Mouse (Mus musculus): ENCODE measurements around the gene Pygl. TPM values are rescaled to one million over a fixed set of nuclear protein-coding genes. Genes with fewer than 3 reads are reported as not detected.

Gene Pygl
- 1 to 10 TPM; 4.1 to 7.1 TPM for total RNA-seq (2021)

DNA sequence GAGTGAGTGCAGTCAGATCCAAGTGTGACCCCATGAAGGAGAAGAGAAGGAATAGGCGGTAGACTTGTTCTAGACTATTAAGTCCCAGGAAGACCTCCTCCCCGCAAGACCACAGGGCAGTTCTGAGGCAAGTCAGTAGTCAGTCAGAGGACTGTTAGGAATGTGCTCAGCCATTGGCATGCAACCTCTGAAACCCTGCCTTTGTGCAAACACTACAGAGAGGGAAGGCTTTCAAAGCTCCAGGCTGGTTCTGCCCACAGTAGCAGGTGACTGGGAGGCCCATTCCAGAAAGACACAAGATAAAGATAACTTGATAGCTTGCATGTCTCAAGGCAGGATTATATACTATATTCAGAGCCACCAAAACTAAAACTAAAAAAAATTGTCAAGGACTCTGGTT is at the start of gene Pygl:
Pygl (minus strand) TSS at position 195 of the 400 bp plus-strand sequence.
- intact Hi-C loops (cut with DNase I) = loop anchor here (5.0 kb wide), 1 partner anchor 681 kb away; no protein-coding TSS in a partner anchor
- DNase-seq = no peak

DNA sequence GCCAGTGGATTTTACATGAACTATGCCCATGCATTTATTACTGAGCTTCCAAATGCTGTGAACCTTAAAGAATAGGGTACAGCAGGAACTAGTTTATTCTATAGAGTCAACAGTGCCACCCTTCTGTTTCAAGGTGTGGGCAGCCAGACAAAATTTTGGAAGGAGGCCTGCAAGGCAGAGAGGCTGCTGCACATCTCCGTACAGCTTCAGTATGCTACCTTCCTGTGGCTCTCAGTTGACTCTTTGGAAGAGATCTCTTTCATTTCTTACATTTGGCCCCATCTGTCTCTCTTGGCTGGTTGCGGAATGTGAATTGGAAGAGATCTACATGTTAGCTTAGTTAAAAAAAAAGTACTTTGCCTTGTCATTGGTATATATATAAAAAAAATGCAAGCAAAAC is 49.6 kb upstream of the Pygl start:
- no peak for DNase-seq
- intact Hi-C loops (cut with DNase I) = no loop called here

DNA sequence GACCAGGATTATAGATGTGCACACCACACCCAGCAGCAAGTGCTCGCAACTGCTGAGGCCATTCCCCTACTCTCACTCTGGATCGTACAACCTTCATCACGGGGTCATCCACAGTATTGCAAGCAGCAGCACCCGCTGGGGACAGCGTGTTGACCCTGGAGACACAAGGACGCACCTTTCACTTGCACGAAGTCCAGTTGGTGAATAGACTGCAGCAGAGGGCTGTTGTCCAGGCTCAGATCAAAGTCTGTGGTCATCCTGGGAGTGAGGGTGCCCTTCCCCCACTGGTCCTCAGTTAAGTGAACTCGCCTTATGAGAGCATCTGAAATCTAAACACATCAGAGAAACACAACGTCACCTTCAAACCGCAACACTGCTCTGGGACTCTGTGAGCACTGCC is 49.1 kb upstream of the Pygl start:
- no peak for DNase-seq
- intact Hi-C loops (cut with DNase I) = no loop called here

DNA sequence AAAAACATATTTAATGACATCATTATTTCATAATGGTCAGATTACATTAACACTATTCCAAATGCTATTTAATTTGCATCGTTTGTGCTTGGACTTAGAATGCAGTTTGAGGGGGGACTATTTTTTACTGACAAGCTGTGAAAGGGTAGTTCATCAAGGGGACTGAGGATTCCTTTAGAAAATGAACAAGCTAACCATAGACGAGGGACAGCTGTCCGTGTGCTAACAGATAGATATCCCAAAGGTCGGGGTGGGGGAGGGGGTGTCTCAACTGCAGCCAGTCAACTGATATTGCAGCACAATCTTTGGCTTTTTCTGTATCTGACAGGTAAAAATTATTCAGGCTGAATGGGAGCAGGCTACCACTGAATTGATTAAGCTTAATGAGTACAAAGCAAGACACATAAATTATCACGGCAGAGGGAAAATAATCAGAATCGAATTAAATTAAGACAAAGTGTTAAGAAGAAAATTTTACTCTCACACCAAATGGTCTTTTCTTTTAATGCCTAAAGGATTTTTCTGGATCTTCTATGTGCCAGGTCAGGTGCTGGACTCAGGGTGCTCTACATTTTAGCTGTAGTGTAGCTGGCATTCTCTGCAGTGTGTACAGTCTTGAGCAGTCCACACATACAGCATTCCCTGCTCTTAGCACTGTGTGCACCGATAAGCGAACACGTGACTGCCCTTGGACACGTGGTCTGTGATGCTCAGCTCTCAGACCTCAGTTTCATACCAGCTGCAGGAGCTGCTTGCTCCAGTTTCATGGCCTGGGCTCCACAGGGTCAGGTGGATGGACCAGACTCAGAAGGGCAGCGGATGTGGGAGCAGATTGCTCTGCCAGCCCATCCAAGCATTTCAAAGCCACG is 46.0 kb upstream of the Pygl start:
- intact Hi-C loops (cut with DNase I) = no loop called here
- no peak for DNase-seq

DNA sequence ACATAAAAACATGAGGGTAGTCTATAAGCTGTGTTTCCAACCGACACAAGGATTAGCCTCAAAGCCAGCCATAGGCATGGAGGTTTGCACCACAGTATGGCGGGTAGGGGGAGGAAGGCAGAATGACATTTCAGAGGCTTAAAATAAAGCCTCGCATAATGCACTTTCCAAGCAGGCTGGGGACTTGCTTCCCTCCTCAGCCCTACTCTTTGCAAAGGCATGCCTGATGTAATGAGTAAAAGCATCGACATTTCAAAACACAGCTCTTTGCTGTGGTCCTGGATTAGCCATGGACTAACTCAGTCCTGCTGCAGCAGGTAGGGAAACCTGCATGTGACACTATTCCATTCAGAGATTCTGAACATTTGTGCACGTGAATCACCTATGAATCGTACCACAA is 38.4 kb upstream of the Pygl start:
- DNase-seq = no peak
- intact Hi-C loops (cut with DNase I) = no loop called here

DNA sequence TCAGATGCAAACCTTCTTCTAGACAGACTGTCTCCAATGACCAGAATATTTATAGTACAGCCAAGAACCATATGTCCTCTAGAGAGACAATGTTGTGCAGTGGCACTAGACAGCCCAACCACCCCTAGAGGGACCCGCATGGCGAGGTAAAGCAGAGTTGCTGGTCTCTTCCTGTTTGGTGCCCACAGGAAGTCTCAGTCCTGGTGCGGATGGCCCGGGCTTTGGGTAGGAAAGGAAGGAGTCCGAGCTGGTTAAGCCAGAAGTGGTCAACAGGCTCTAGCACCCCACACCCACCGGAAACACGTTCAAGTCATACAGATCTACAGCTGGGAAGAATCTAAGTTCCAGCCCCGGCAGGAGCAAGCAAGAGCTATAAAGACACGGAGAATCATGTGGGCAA is 36.0 kb upstream of the Pygl start:
- DNase-seq = no peak
- intact Hi-C loops (cut with DNase I) = no loop called here

DNA sequence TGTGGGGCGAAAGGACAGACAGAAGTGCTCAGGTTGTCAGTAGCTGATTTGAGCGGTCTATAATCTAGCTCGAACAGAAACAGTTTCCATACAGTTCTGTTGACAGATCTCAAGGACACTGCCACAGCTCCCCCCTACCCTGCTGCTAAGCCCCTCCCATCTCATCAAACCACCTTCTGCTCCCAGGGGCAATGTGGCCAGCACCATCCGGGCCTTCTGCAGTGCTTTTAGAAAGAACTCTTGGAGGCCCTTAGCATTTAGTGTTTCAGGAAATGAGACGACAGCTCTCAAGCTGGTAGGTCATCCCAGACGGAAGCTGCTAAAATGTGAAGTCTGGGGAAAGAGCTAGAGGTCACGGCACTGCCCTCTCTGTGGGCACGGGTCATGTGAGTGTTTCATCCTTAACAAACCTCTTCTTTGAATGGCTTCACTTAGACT is 35.2 kb upstream of the Pygl start:
- DNase-seq = peak in 1 of 2 experiments; percentile 13
- intact Hi-C loops (cut with DNase I) = no loop called here

DNA sequence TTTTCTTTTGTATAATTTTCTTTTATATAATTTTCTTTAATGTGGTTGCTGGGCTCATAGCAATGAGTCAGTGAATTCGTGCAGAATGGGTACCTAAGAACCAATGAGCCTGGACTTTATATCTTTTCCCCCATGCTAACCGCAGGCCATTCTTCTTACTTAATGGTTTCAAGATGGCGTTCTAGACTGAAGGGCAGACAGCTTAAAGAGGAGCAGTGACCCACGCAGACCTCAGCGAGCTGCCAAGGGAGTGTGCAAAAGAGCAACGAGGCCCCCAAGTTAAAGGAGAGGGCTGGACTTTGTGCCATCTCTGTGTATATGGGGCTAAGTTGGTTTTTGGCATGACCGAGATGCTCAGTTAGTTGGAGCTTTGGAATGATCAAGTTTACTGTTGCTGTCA is 32.4 kb upstream of the Pygl start:
- intact Hi-C loops (cut with DNase I) = no loop called here

DNA sequence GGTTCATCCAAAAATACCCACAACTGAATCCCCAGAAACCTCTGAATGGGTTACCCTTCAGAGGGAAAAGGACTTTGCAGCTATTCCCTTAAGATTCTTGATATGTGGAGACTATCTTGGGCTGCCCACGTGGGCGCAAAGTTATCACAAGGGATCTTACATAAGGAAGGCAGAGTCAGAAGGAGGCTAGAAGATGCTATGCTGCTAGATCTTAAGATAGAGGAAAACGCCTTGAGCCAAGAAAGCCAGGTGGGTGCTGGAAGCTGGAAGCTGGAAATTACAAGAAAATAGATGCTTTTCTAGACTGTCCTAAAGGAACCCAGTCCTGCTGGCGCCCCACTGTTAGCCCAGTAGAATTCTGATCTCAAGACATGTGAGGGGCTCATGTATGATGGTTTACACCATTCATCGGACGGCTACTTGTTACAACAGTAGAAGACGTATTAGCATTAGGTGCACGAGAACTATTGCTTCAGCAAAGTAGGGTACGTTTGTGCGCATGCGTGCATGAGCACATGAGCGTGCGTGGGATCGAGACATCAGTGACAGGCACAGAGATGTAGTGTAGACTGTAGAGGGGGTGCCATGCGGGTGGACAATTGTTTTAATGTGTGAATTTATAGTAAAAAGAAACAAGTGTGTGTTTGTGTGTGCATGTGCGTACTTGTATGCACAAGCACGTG is 31.1 kb upstream of the Pygl start:
- no peak for DNase-seq
- intact Hi-C loops (cut with DNase I) = no loop called here

More for the DNA sequence above, 32.4 kb upstream of the Pygl start:
- DNase-seq = no peak

DNA sequence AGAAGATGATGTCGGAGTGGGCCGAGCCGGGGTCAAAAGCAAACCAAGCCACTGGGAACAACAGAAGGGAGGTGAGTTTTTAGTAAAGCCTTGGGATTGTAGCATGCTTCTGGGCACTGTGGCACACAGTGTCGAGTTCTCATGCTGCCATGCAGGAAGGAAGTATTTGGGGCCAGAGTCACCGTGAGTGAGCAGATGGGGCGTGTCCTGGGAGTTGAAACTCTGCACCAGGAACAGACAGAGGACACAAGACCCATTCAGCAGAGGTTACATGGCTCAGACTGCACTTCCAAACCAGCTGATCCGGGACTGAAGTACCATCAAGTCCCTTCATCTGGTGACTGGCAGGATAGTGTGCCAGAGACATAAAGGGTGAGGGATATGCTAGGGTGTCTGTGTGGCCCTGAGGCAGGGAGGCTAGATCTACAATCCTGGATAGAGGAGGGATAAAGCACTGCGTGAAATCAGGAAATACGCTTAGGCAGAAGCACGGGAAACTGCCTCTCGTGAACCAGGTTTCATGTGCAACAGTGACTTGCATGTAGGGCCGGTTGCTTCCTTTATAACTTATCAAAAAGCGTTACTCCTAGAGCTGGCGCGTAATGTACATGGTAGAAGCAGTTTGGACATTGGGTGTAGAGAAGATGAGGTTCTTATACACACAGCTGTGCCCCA is 20.1 kb upstream of the Pygl start:
- DNase-seq = no peak
- intact Hi-C loops (cut with DNase I) = no loop called here

DNA sequence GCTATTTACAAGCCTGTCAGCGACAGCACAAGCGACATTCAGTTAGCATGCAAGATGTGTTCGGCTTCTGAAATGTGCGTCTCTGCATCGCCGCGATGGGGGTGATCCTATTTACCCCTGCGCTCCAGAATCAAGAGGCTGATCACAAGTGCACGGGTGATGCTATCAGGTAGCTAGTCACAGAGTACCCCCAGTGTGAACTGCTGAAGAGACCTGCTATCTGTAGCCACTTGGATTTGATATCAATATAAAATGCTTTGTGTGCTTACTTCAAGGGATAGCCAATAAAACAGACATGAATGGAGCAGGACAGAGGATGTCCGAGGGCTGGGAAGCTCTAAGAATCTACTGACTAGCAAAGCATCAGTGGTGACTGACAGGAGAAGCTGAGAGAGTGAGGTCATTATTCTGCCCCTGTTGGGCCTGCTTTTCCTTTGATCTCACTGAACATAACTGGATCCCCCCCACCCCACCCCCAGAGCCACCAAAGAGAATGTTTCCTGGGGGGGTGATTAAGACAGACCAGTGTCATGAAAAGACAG is 18.4 kb upstream of the Pygl start:
- intact Hi-C loops (cut with DNase I) = no loop called here
- no peak for DNase-seq

DNA sequence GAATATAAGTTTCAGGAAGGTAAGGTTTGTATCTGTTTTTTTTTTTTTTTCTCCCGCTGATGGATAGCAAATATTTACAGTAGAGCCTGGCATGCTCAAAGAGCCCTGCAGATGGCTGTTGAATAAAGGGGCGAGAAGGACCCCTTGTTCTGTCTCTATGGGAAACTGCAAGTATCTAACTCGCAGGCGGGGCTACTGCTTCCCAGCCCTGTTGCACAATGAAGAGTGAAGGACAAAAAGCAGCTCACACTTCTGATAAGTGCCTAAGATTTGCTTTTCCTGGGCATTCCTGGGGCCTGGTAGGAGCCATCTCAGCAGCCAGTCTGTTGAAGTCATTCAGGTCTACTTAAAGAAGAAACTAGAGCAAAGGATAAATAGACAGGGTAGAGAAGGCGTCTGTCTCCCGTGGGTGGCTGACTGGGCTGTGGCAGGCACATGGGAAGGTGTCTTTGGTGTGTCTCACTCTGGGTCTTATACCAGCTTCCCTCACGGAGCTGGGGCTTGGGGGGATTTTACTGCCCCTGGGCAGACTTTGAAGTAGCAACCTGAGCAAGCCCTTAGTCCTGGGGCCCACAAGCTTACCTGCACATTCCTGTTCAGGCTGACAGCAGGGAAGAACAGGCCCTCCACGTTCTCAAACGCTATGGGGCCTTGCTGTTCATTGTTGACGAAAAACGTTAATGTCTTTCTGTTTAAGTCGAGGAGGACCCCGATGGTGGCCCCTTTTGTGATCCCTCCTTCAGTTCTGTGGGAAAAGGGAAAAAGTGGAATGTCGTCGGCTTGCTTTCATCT is 16.6 kb upstream of the Pygl start:
- intact Hi-C loops (cut with DNase I) = no loop called here
- DNase-seq = no peak

DNA sequence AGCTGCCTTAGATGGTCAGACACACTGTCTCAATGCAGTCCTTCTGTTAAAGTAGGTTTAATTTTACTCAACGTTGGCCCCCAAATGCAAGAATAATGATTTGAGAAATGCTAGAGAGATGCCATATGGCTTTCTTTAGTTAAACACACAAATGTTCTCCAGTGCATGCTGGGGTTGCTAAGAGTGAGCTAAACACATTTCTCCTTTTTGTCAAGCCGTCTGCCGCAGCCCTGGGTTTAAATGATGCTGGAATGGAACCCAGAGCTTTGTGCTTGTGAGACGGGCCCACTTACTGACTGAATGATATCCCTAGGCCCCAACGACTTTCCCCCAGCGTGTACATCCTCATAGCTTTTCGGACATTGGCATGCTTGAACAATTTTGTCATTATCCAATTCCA is 11.3 kb upstream of the Pygl start:
- intact Hi-C loops (cut with DNase I) = no loop called here
- DNase-seq = no peak

DNA sequence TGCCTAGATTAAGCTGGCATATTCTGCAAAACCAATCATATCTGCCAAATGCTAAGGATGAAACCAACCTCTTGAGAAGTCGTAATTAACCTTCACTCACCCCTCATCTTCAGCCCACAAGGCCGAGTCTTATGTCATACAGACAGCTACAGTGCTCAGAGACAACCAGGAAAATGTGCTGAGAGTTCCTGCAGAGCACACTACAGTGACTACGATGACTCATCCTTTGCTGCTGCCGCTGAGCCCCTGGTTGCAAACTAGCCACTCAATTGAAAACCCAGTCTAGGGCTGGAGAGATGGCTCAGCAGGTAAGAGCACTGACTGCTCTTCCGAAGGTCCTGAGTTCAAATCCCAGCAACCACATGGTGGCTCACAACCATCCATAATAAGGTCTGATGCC is 8.5 kb upstream of the Pygl start:
- intact Hi-C loops (cut with DNase I) = loop anchor here (5.0 kb wide), 1 partner anchor 277 kb away; no protein-coding TSS in a partner anchor
- no peak for DNase-seq

DNA sequence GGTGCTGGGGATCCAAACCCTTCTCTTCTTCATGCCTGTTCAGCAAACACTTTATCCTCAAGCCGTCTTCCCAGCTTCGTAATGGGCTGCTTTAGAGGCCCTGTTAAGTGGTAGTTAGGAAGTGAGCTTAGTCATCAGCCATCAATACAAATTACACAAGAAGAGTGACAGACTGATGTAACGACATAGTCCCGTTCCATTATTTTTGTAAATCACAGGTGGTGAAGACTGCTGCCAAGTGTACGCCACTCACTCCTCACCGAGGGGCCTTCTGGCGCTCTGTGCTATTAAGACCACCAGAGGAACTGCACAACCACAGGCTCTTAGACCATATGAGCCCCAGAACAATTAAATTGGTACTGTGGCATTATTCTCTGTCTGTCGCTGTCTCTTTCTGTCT is 7.3 kb upstream of the Pygl start:
- intact Hi-C loops (cut with DNase I) = loop anchor here (5.0 kb wide), 1 partner anchor 276 kb away; no protein-coding TSS in a partner anchor

DNA sequence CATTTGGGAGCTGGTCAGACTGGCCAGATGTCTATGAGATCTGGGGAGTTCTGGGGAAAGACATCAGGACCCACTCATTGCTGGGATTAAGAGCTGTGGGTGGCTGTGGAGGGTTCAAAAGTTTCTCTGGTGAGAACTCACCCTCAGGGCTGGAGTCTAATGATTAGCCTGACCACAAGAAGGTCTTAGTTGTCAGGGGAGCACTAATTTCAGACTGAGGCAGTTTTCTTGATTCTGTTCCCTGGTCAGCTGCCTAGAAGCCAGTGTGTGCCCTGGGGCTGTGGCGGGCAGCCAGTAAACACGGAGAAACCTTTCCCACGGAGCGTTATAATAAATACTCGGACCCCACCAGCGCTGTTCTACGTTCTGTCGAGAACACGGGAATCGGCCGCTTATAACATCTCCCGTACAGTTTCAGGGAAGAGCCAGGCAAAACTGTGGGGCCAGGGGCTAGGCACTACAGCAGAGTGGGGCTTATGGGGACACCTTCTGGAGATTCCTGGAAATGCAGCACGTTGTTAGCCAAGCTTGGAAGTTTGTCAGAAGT is 3.7 kb upstream of the Pygl start:
- peak; percentile 74 to 77 for DNase-seq
- intact Hi-C loops (cut with DNase I) = loop anchor here (1.0 to 5.0 kb wide), 3 partner anchors 195 to 677 kb away; no protein-coding TSS in a partner anchor

More for the DNA sequence above, 7.3 kb upstream of the Pygl start:
- no peak for DNase-seq

DNA sequence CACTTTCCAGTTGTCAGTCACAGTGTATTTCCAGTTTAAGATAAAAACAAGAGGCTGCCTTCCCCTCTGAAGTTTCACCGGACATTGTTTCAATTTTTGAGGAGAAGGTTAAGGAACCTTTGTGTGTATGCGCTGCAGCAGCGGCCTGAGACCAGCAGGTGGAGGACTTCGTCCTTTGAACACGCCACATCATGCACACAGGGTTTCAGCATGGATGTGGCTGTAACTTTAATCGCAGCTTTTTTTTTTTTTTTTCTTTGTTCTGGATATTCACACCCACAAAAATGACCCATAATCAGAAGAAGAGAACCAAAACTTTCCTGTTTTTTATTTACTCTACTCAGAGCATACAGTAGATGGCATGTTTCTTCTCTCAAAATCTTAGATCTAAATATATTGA is 3.1 kb upstream of the Pygl start:
- intact Hi-C loops (cut with DNase I) = loop anchor here (1.0 to 5.0 kb wide), 2 partner anchors 196 to 678 kb away; no protein-coding TSS in a partner anchor
- peak; percentile 41 for DNase-seq

DNA sequence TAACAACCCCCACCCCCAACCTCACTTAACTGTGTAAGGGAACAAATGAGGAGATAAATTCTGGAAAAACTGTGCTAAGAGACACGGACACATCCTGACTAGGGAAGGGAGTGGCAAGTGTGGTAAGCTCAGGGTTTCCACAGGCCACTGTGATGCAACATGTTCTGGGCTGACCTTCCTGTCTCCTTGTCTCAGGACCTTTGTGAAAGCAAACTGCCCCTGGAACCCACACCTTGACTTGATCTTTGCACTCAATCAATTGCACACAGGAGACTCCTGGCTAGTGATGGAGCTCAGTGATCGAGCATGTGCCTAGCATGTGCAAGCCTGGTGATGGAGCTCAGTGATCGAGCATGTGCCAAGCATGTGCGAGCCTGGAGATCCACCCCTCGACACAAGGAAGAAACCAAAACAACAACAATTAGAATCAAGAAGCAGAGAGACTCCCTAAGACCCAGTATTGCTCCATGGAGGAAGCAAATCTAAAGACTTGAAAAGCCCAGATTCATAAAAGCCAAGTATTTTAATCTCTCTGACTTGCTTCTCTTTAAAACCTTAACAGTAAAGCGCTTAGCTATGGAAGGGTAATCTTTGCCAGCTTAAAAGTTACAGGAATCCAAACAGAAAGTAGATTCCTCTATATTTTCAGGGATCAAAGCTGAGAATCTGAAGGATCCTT is 2.5 kb upstream of the Pygl start:
- intact Hi-C loops (cut with DNase I) = loop anchor here (1.0 to 5.0 kb wide), 2 partner anchors 197 to 679 kb away; no protein-coding TSS in a partner anchor
- no peak for DNase-seq

DNA sequence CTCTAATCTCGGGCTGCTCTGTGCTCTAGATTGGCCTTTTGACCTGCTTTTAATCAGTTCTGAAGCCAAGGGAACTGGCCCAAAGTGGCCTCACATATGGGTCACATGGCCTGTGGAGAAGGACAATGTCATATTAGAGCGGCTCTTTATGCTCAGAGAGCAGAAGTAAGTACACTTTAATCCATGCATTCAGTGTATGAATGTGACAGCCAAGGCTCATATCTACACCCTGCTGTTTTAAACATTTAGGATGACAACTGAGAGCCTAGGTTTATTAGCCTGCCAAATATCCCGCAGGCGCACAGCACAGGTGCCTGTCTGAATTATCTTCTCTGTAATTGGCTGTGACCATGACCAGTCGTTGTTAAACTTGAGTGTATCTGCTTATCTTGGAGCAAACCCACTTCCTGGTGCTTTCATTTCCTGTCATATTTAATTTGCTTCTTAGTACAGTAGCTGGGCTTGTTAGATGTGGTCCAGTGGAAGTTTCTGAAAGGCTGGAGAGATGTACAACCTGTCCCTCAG is 794 bp upstream of the Pygl start:
- intact Hi-C loops (cut with DNase I) = loop anchor here (5.0 kb wide), 1 partner anchor 680 kb away; no protein-coding TSS in a partner anchor

More for the DNA sequence above, 794 bp upstream of the Pygl start:
- no peak for DNase-seq

Measured in heart, postnatal 36 days (tissue).